Mouse (Mus musculus) heart, adult 2 months (tissue): Measurements from ENCODE around the gene Slc1a5.
A peak's percentile ranks its signal among the peaks of the same experiment; 100 is the strongest.

Experiments
- CTCF ChIP-seq: fragments of 200-600 bp; IDR thresholded peaks from 2 replicates; pipeline ENCODE4 v1.8.1; 2022; ENCODE audit warnings: antibody characterized with exemption, mild to moderate bottlenecking, moderate library complexity
- EP300 ChIP-seq: fragments of 200-500 bp; IDR thresholded peaks from 2 replicates; pipeline ENCODE4 v1.6.1; 2011; ENCODE audit warnings: low read depth, low read length, control low read depth; ENCODE audit not compliant: insufficient read depth
- POLR2A ChIP-seq: fragments of 200-500 bp; IDR thresholded peaks from 2 replicates; pipeline ENCODE4 v1.6.1; 2011; ENCODE audit warnings: mild to moderate bottlenecking, low read depth, low read length, control low read depth; ENCODE audit not compliant: insufficient read depth

- TF ChIP-seq CTCF (peak; percentile 99; the same call in 1 of the 2 replicates), POLR2A (no peak), EP300 (peak; percentile 86)
Observed at GRCm38 (mm10) chr7:16809739-16810138, 28.6 kb downstream of the Slc1a5 start.
